Mouse (Mus musculus) midbrain, embryonic 11.5 days (tissue): ENCODE data around the gene Acpp. TPM values are rescaled to one million over a fixed set of nuclear protein-coding genes. Genes with fewer than 3 reads are reported as not detected.

Experiments
- ATAC-seq: fragments of 200-750 bp; cut with Nextera tagmentation; 2 replicates; pipeline ENCODE4 v1.8.0; 2017; ENCODE audit warnings: moderate TSS enrichment, moderate library complexity; ENCODE audit not compliant: low FRiP score
- DNase-seq: peaks from one replicate; pipeline ENCODE4 v3.0.0; 2015; ENCODE audit warnings: low spot score; ENCODE audit errors: missing footprints
- H3K27ac ChIP-seq: fragments of 300-500 bp; sonication (generic); 2 replicates; pipeline ENCODE4 v1.5.1; 2014; ENCODE audit warnings: low read depth, low read length
- H3K27me3 ChIP-seq: fragments of 300-500 bp; sonication (generic); 2 replicates; pipeline ENCODE4 v1.6.1; 2014; ENCODE audit warnings: mild to moderate bottlenecking, low read length, moderate library complexity, mixed read lengths; ENCODE audit not compliant: control insufficient read depth, insufficient read depth
- H3K36me3 ChIP-seq: fragments of 300-500 bp; sonication (generic); 2 replicates; pipeline ENCODE4 v1.6.1; 2014; ENCODE audit warnings: mild to moderate bottlenecking, low read length, moderate library complexity, mixed read lengths; ENCODE audit not compliant: control insufficient read depth, insufficient read depth
- H3K4me1 ChIP-seq: fragments of 300-500 bp; sonication (generic); 2 replicates; pipeline ENCODE4 v1.6.1; 2014; ENCODE audit warnings: low read length; ENCODE audit not compliant: control insufficient read depth, insufficient read depth
- H3K4me2 ChIP-seq: fragments of 300-500 bp; sonication (generic); 2 replicates; pipeline ENCODE4 v1.6.1; 2014; ENCODE audit warnings: mild to moderate bottlenecking, moderate library complexity
- H3K4me3 ChIP-seq: fragments of 300-500 bp; sonication (generic); 2 replicates; pipeline ENCODE4 v1.5.1; 2014; ENCODE audit warnings: low read depth, low read length
- H3K9ac ChIP-seq: fragments of 300-500 bp; sonication (generic); 2 replicates; pipeline ENCODE4 v1.6.1; 2014; ENCODE audit warnings: low read length
- H3K9me3 ChIP-seq: fragments of 300-500 bp; sonication (generic); 2 replicates; pipeline ENCODE4 v1.6.1; 2016; ENCODE audit warnings: low read length; ENCODE audit not compliant: control insufficient read depth
- WGBS: fragments of 180-500 bp; shearing (Covaris S2); extraction: QIAGEN DNeasy Blood & Tissue Kit; methylation state at CpG from one replicate; pipeline ENCODE4 v1.1.7; 2014; 5-methylcytosine and 5-hydroxymethylcytosine counted together
- polyA plus RNA-seq: library from polyadenylated mRNA; unstranded; fragments of >200 nt; fragmentation: Nextera tagmentation; extraction: Ambion mirVana; gene quantifications from 2 replicates; pipeline ENCODE4 v1.2.1, GENCODE M21; 2014

Acpp gene
- polyA plus RNA-seq, 1 experiment from 2014 or later: 0.11 TPM

DNA sequence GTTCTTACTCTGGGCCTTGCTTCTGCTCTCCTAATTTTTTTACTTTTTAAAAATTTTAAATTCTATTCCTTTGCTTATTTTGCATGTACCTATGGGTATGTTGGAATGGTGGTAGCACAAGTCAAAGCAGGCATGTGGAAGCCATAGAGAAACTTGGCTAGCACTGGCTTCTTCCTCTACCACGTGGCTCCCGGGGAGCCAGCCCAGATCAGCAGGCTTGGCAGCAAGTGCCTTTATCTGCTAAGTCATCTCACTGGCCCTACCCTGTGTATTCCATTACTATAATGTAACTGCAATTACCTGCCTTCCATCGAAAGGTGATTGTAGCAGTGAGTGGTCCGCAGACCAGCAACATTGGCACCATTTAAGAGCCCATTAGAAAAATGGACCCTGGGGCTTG is 22.8 kb upstream of the Acpp start:
- ATAC-seq (no peak), DNase-seq (no peak)
- no peak overlapping the region for H3K27ac ChIP-seq
- 94% methylated on average over 4 of the region's 4 CpGs for WGBS
- H3K9me3 ChIP-seq: no peaks in the 10 kb centered on the region
- no peak overlapping the region for H3K4me3 ChIP-seq
- no peaks in the 10 kb centered on the region for H3K27me3 ChIP-seq
- H3K9ac ChIP-seq: no peak overlapping the region
- H3K4me2 ChIP-seq: no peak overlapping the region
- no peaks in the 10 kb centered on the region for H3K4me1 ChIP-seq
- no peaks in the 10 kb centered on the region for H3K36me3 ChIP-seq

GRCm38 (mm10) chr9:104355521-104356270 is 18.1 kb upstream of the Acpp start:
- ATAC-seq (no peak), DNase-seq (no peak)
- Histone ChIP-seq H3K4me3 (no peak overlapping the region), H3K4me2 (no peak overlapping the region), H3K27ac (no peak overlapping the region), H3K9me3 (no peaks in the 10 kb centered on the region), H3K27me3 (no peaks in the 10 kb centered on the region), H3K36me3 (no peaks in the 10 kb centered on the region), H3K9ac (no peak overlapping the region), H3K4me1 (no peaks in the 10 kb centered on the region)
- 89% methylated on average over 8 of the region's 8 CpGs for WGBS

DNA sequence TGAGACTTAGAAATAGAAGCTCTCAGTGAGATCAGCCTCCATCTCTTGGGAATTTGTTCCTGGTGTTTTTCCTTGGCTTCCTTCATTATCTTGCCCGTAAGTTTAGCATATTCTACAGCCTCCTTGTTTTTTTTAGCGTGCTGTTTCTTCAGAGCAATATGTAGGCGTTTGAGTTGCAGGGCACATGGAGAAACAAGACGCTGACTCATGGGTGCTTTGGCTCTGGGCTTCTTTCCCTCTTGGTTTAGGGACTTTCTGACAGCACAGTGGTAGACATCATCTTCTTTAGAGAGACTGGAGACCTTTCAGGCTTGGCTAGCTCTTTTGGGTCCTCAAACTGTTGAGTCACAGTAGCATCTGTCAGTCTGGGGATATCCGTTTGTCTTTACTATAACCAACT is 6.6 kb upstream of the Acpp start:
- WGBS: 88% methylated on average over 5 of the region's 5 CpGs
- ATAC-seq (no peak), DNase-seq (no peak)
- no peaks in the 10 kb centered on the region for H3K36me3 ChIP-seq
- no peak overlapping the region for H3K4me3 ChIP-seq
- no peaks in the 10 kb centered on the region for H3K4me1 ChIP-seq
- H3K27ac ChIP-seq: no peak overlapping the region
- no peak overlapping the region for H3K4me2 ChIP-seq
- H3K27me3 ChIP-seq: no peaks in the 10 kb centered on the region
- no peak overlapping the region for H3K9ac ChIP-seq
- no peaks in the 10 kb centered on the region for H3K9me3 ChIP-seq

DNA sequence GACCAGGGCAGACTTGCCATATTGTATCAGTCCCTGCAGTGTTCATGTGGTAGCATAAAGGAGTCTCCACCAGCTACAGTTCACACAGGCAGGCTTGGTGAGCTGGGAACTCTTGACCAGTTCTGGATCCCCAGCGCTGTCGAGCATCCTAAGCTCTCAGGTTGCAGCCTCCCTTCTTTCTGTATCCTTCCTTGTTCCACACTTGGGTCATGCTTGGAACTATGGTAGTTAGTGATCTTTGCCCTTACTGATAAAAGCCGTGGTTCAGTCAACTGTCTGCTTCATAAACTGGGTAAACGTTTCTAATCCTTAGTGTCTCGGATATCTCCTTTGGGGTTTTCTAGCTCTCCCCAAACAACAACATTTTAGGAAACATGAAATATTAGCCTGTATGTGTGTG is 1.9 kb upstream of the Acpp start:
- Histone ChIP-seq H3K9ac (no peak overlapping the region), H3K4me3 (no peak overlapping the region), H3K27me3 (no peaks in the 10 kb centered on the region), H3K27ac (no peak overlapping the region), H3K4me2 (no peak overlapping the region), H3K4me1 (peaks cover 2% of the 10 kb centered on the region; the same call in 1 of the 2 replicates), H3K9me3 (no peaks in the 10 kb centered on the region), H3K36me3 (no peaks in the 10 kb centered on the region)
- ATAC-seq (no peak), DNase-seq (no peak)
- WGBS: 86% methylated on average over 5 of the region's 5 CpGs

- Histone ChIP-seq H3K27ac (no peak overlapping the region), H3K4me1 (peaks cover 2% of the 10 kb centered on the region; the same call in 1 of the 2 replicates), H3K9me3 (no peaks in the 10 kb centered on the region), H3K4me2 (no peak overlapping the region), H3K9ac (no peak overlapping the region), H3K27me3 (no peaks in the 10 kb centered on the region), H3K36me3 (no peaks in the 10 kb centered on the region), H3K4me3 (no peak overlapping the region)
- 87% methylated on average over 18 of the region's 18 CpGs for WGBS
- no peak for DNase-seq
- no peak for ATAC-seq
Measured at GRCm38 (mm10) chr9:104338489-104339427, 1.2 kb upstream of the Acpp start.

DNA sequence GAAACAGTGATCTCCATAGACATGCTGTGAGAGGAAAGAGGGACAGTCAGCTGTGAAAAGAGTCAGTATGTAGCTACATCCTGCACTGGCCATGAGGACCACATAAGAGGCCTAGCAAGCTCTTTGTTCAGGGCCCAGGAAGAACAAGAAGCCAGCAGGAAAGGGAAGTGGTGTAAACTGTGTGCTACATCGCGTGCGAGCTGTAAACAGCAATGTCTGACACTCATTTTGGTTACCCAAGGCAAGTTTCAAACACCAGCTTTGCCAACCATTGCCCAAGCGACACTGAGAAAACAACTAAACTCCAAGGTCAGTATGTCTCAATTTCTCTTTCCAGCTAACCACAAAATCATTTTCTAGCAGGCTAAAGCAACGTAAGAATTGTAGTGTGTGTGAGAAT is 6.2 kb downstream of the Acpp start:
- no peaks in the 10 kb centered on the region for H3K27me3 ChIP-seq
- H3K27ac ChIP-seq: no peak overlapping the region
- no peak overlapping the region for H3K4me3 ChIP-seq
- no peaks in the 10 kb centered on the region for H3K36me3 ChIP-seq
- DNase-seq (no peak), ATAC-seq (no peak)
- H3K9me3 ChIP-seq: no peaks in the 10 kb centered on the region
- H3K4me1 ChIP-seq: no peaks in the 10 kb centered on the region
- no peak overlapping the region for H3K9ac ChIP-seq
- 92% methylated on average over 5 of the region's 5 CpGs for WGBS
- H3K4me2 ChIP-seq: no peak overlapping the region

- ATAC-seq: no peak
Measured at GRCm38 (mm10) chr9:104328655-104329054, 8.9 kb downstream of the Acpp start.

DNA sequence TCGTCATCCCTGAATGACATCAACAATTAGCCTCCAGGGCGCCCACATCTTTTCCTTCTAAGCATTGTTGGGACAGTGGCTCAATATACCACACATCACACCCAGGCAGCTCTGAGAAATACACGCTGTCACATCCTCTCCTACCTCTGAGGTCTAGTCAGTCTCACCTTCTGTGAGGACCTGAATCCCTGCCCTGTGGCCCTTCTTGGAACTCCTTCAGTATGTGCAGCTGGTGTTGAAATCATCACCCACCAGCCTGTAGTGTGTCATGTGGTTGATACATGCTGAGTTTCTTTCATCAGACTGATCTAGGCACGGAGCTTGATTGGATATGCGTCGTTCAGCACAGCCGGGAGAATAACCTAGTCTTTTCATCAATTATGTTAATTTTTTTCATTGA is 16.0 kb downstream of the Acpp start:
- DNase-seq: no peak
- no peak for ATAC-seq
- WGBS: 76% methylated on average over 7 of the region's 7 CpGs
- Histone ChIP-seq H3K36me3 (no peaks in the 10 kb centered on the region), H3K4me2 (no peak overlapping the region), H3K4me1 (no peaks in the 10 kb centered on the region), H3K27me3 (no peaks in the 10 kb centered on the region), H3K9me3 (no peaks in the 10 kb centered on the region), H3K9ac (no peak overlapping the region), H3K27ac (no peak overlapping the region), H3K4me3 (no peak overlapping the region)

More at GRCm38 (mm10) chr9:104328655-104329054, 8.9 kb downstream of the Acpp start:
- WGBS: 77% methylated on average over 4 of the region's 4 CpGs
- Histone ChIP-seq H3K4me2 (no peak overlapping the region), H3K4me1 (no peaks in the 10 kb centered on the region), H3K9me3 (no peaks in the 10 kb centered on the region), H3K27ac (no peak overlapping the region), H3K36me3 (no peaks in the 10 kb centered on the region), H3K9ac (no peak overlapping the region), H3K27me3 (no peaks in the 10 kb centered on the region), H3K4me3 (no peak overlapping the region)
- DNase-seq: no peak

DNA sequence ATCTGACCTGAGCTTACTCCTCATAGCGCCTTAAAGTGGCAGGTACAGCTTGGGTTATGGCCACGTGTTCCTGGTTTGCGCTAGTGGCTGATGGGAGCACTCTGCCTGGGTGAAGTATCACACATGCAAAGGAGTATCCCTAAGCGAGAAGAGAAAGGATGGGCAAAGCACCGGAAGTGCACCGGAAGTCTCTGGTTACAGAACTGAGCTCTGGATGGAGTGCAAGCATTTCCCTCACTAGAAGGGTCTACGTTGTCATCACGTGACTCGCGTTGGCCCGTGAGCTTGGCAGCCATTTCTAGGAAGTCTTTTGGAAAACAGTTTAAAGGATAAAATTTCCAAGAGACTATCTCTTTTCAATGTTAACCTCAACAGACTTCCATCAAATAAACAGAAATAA is 21.2 kb downstream of the Acpp start:
- WGBS: 88% methylated on average over 11 of the region's 11 CpGs
- no peak overlapping the region for H3K9ac ChIP-seq
- no peak for ATAC-seq

More for the DNA sequence above, 21.2 kb downstream of the Acpp start:
- DNase-seq: no peak
- H3K36me3 ChIP-seq: no peaks in the 10 kb centered on the region
- H3K4me2 ChIP-seq: no peak overlapping the region
- no peaks in the 10 kb centered on the region for H3K27me3 ChIP-seq
- no peaks in the 10 kb centered on the region for H3K9me3 ChIP-seq
- no peak overlapping the region for H3K4me3 ChIP-seq
- no peaks in the 10 kb centered on the region for H3K4me1 ChIP-seq
- no peak overlapping the region for H3K27ac ChIP-seq
